In the genomic region with DNA sequence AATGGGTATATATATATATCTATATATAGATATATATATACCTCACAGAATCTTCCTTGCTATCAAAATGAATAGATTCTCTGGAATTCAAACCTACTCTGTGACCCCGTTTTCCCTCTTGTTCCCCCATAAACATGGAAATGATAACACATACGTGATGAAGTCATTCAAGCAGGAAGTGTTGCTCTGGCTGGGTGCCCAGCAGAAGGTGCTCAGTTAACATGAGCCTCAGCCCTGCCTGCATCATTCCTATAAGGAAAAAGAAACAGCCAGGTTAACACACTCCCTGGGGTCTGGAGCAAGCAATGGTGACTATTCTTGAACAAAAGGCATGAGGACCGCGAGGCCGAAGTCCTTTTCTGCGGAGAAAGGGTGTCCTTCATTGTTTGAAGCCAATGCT, we compare ENCODE assay signal across 24 mouse cellular contexts. TPM values are rescaled to one million over a fixed set of nuclear protein-coding genes. Genes with fewer than 3 reads are reported as not detected.
DNase-seq lines count a peak whose midpoint lies in the region; ATAC-seq and TF ChIP-seq lines count a peak whose summit lies in the region.
"Had no signal": no experiment of that assay in that cellular context is flagged by ENCODE, and none has a peak within 500 bp of the region (broad histone marks: within the 10 kb centered on the region; RNA-seq: fewer than 3 reads in every experiment).

No protein-coding gene starts in this region.

- H3K27me3 ChIP-seq in heart, embryonic 11.5 days (ENCODE audit: control insufficient read depth, insufficient read depth, low read length), result no peaks in the 10 kb centered on the region
- H3K27me3 ChIP-seq in testis, adult 2 months (ENCODE audit: control insufficient read depth, insufficient read depth, low read length), result no peaks in the 10 kb centered on the region
- no peaks in the 10 kb centered on the region for H3K27me3 ChIP-seq in hindbrain, embryonic 14.5 days (ENCODE audit: control insufficient read depth, insufficient read depth, low read length)
- H3K27me3 ChIP-seq in midbrain, embryonic 14.5 days (ENCODE audit: control insufficient read depth, insufficient read depth, low read length), result no peaks in the 10 kb centered on the region
- H3K27me3 ChIP-seq: embryonic facial prominence, embryonic 15.5 days; forebrain, embryonic 15.5 days; liver, embryonic 13.5 days; lung, embryonic 15.5 days; midbrain, embryonic 13.5 days had no signal

- H3K4me2 ChIP-seq in heart, embryonic 11.5 days, result no peak overlapping the region
- no peak overlapping the region for H3K4me2 ChIP-seq in hindbrain, embryonic 14.5 days (replicated peaks)
- H3K4me2 ChIP-seq in midbrain, embryonic 14.5 days (ENCODE audit: low read length), result no peak overlapping the region
- H3K4me2 ChIP-seq: embryonic facial prominence, embryonic 15.5 days; forebrain, embryonic 15.5 days; liver, embryonic 13.5 days; lung, embryonic 15.5 days; midbrain, embryonic 13.5 days had no signal

- H3K36me3 ChIP-seq in heart, embryonic 11.5 days (ENCODE audit: control insufficient read depth, insufficient read depth, low read length), result no peaks in the 10 kb centered on the region
- H3K36me3 ChIP-seq in testis, adult 2 months (ENCODE audit: control insufficient read depth, insufficient read depth, low read length), result no peaks in the 10 kb centered on the region
- no peaks in the 10 kb centered on the region for H3K36me3 ChIP-seq in hindbrain, embryonic 14.5 days (replicated peaks; ENCODE audit: control insufficient read depth, insufficient read depth)
- no peaks in the 10 kb centered on the region for H3K36me3 ChIP-seq in midbrain, embryonic 14.5 days (ENCODE audit: control insufficient read depth, insufficient read depth, low read length)
- H3K36me3 ChIP-seq: embryonic facial prominence, embryonic 15.5 days; forebrain, embryonic 15.5 days; liver, embryonic 13.5 days; lung, embryonic 15.5 days; midbrain, embryonic 13.5 days had no signal

- H3K27ac ChIP-seq in heart, embryonic 11.5 days (ENCODE audit: low read depth, low read length), result no peak overlapping the region
- H3K27ac ChIP-seq in testis, adult 2 months (ENCODE audit: control insufficient read depth, insufficient read depth, low read depth, low read length), result no peak overlapping the region
- H3K27ac ChIP-seq in hindbrain, embryonic 14.5 days, result no peak overlapping the region
- no peak overlapping the region for H3K27ac ChIP-seq in midbrain, embryonic 14.5 days (replicated peaks; ENCODE audit: low read depth, low read length)
- H3K27ac ChIP-seq: embryonic facial prominence, embryonic 15.5 days; forebrain, embryonic 15.5 days; liver, embryonic 13.5 days; lung, embryonic 15.5 days; midbrain, embryonic 13.5 days had no signal

- no peak for TF ChIP-seq POLR2A in testis, adult 2 months (IDR thresholded peaks at IDR 0.05; ENCODE audit: control insufficient read depth, low read depth, low read length)

- H3K9me3 ChIP-seq in heart, embryonic 11.5 days (replicated peaks; ENCODE audit: control insufficient read depth, low read length), result no peaks in the 10 kb centered on the region
- H3K9me3 ChIP-seq in hindbrain, embryonic 14.5 days (ENCODE audit: control insufficient read depth, low read length), result no peaks in the 10 kb centered on the region
- no peaks in the 10 kb centered on the region for H3K9me3 ChIP-seq in midbrain, embryonic 14.5 days (ENCODE audit: control insufficient read depth, low read length)
- H3K9me3 ChIP-seq: embryonic facial prominence, embryonic 15.5 days; forebrain, embryonic 15.5 days; liver, embryonic 13.5 days; lung, embryonic 15.5 days; megakaryocyte, embryonic 14.5 days; midbrain, embryonic 13.5 days had no signal

- 67% methylated on average over 6 of the region's 6 CpGs for WGBS in heart, embryonic 11.5 days (ENCODE audit: insufficient replicate concordance)
- WGBS in hindbrain, embryonic 14.5 days, result 80% methylated on average over 6 of the region's 6 CpGs
- 87% methylated on average over 6 of the region's 6 CpGs for WGBS in midbrain, embryonic 14.5 days

- no peak for ATAC-seq in heart, embryonic 11.5 days (replicated peaks; ENCODE audit: insufficient number of reproducible peaks, low FRiP score, low TSS enrichment)
- ATAC-seq in hindbrain, embryonic 14.5 days (ENCODE audit: low FRiP score), result no peak
- ATAC-seq in midbrain, embryonic 14.5 days (ENCODE audit: low FRiP score, low TSS enrichment), result no peak
- ATAC-seq: CD4-positive, CD25-positive, alpha-beta regulatory T cell, adult 4 months; forebrain, embryonic 15.5 days; hindbrain, embryonic 16.5 days; intestine, postnatal 0 days; midbrain, embryonic 13.5 days had no signal

- no peak for TF ChIP-seq CTCF in testis, adult 2 months (IDR thresholded peaks at IDR 0.05; ENCODE audit: control insufficient read depth, insufficient read depth, insufficient replicate concordance, low read depth, low read length)

- H3K9ac ChIP-seq in heart, embryonic 11.5 days (ENCODE audit: low read depth, low read length), result no peak overlapping the region
- H3K9ac ChIP-seq in hindbrain, embryonic 14.5 days, result no peak overlapping the region
- no peak overlapping the region for H3K9ac ChIP-seq in midbrain, embryonic 14.5 days (replicated peaks; ENCODE audit: low read length)
- H3K9ac ChIP-seq: embryonic facial prominence, embryonic 15.5 days; forebrain, embryonic 15.5 days; liver, embryonic 13.5 days; lung, embryonic 15.5 days; midbrain, embryonic 13.5 days had no signal

- H3K4me1 ChIP-seq in heart, embryonic 11.5 days (ENCODE audit: control insufficient read depth, insufficient read depth, low read length), result peaks cover 2% of the 10 kb centered on the region; the same call in 1 of the 2 replicates
- H3K4me1 ChIP-seq in testis, adult 2 months (ENCODE audit: control insufficient read depth, insufficient read depth, low read length), result no peaks in the 10 kb centered on the region
- no peaks in the 10 kb centered on the region for H3K4me1 ChIP-seq in hindbrain, embryonic 14.5 days (replicated peaks; ENCODE audit: control insufficient read depth, insufficient read depth, low read length)
- H3K4me1 ChIP-seq in midbrain, embryonic 14.5 days (ENCODE audit: control insufficient read depth, insufficient read depth, low read length), result no peaks in the 10 kb centered on the region

- H3K4me3 ChIP-seq in heart, embryonic 11.5 days (ENCODE audit: low read depth, low read length), result no peak overlapping the region
- H3K4me3 ChIP-seq in testis, adult 2 months (ENCODE audit: control insufficient read depth, low read depth, low read length), result peak overlapping the region; percentile 42
- no peak overlapping the region for H3K4me3 ChIP-seq in hindbrain, embryonic 14.5 days (replicated peaks; ENCODE audit: low read length)
- H3K4me3 ChIP-seq in midbrain, embryonic 14.5 days (replicated peaks; ENCODE audit: low read depth, low read length), result no peak overlapping the region
- H3K4me3 ChIP-seq: embryonic facial prominence, embryonic 15.5 days; forebrain, embryonic 15.5 days; liver, embryonic 13.5 days; lung, embryonic 15.5 days; megakaryocyte, embryonic 14.5 days; midbrain, embryonic 13.5 days had no signal

- DNase-seq in heart, adult 11 months, result peak; percentile 95
- DNase-seq in kidney, postnatal 10 days, result peak; percentile 48
- DNase-seq in kidney, adult 11 months, result no peak
- DNase-seq in testis, postnatal 14 days (ENCODE audit: low spot score), result no peak
- DNase-seq in hindbrain, embryonic 14.5 days (ENCODE audit: low spot score), result no peak
- DNase-seq in midbrain, embryonic 14.5 days, result no peak
- DNase-seq: adrenal gland, postnatal 14 days; cerebellum, adult 2 months; embryo, embryonic 11 days; gastrocnemius, postnatal 36 days; layer of hippocampus, adult 9-11 months; liver, embryonic 13.5 days; thymus, adult 18-20 months; thymus, postnatal 36 days had no signal

RNA-seq across cellular contexts. Expression of gene Gclc, which starts 54.1 kb away (rescaled TPM):
- polyA plus RNA-seq in heart, embryonic 11.5 days (2014; fragmentation: Nextera tagmentation; extraction: Ambion mirVana), result 12.3 and 13.3 TPM in 2 replicates
- polyA plus RNA-seq in testis, adult 2 months (2012; rRNA removed), result 11.1 and 12.9 TPM in 2 replicates
- polyA plus RNA-seq in hindbrain, embryonic 14.5 days (2014; fragmentation: Nextera tagmentation; extraction: Ambion mirVana), result 21.7 and 25.1 TPM in 2 replicates
- polyA plus RNA-seq in midbrain, embryonic 14.5 days (2014; fragmentation: Nextera tagmentation; extraction: Ambion mirVana), result 19.6 and 24.5 TPM in 2 replicates

Comparison
In these comparisons a context has a peak if more than half of its experiments do, and no peak if none do; other contexts are left out.
1. DNase-seq: peak in heart, adult 11 months (single experiment) and kidney, postnatal 10 days (single experiment); none in kidney, adult 11 months (single experiment), testis, postnatal 14 days (single experiment), hindbrain, embryonic 14.5 days (single experiment) and midbrain, embryonic 14.5 days (single experiment).